Mouse (Mus musculus) C2C12 (cell line): ENCODE measurements around the gene Nhp2.

Experiments
- CTCF ChIP-seq: IDR thresholded peaks from one replicate; pipeline ENCODE4 v1.5.1; 2011; ENCODE audit not compliant: control insufficient read depth, insufficient read depth, insufficient read length
- USF1 ChIP-seq: IDR thresholded peaks from one replicate; pipeline ENCODE4 v1.6.1; 2011; ENCODE audit warnings: low read depth, mild to moderate bottlenecking, control low read depth, moderate library complexity

DNA sequence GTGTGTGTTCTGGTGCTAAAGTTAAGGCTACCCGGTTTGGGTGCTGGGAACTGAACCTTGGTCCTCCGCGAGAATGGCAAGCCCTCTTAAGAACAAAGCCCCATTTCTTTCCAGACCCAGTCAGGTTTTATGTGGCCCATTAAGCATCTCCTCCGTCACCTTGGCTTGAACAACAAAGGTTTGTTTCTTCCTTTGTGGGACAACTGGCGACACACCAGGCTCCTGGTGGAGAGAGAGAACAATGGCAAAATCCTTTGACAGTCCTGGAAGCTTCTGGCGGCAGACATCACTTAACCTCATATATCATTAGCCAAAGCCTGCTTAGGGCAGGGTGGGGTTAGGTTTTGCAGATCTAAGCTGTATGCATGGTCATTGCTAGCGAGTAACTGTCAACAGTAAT is 43.1 kb downstream of the Nhp2 start:
- TF ChIP-seq USF1 (no peak), CTCF (no peak)
